Mouse (Mus musculus): ENCODE measurements around the gene Ergic1.

- TF ChIP-seq CTCF (IDR thresholded peaks at IDR 0.05; ENCODE audit: low read depth, low read length), result no peak
- no peak for TF ChIP-seq POLR2AphosphoS5 (IDR thresholded peaks at IDR 0.05; ENCODE audit: insufficient replicate concordance, low read depth, low read length)
- TF ChIP-seq GATA2 (IDR thresholded peaks at IDR 0.05; ENCODE audit: borderline replicate concordance, low read depth, low read length), result no peak
- TF ChIP-seq TAL1 (conservative IDR thresholded peaks at IDR 0.05; ENCODE audit: low read depth, low read length), result no peak
- TF ChIP-seq GATA1 (IDR thresholded peaks at IDR 0.05; ENCODE audit: borderline replicate concordance, low read length), result no peak
Observed at GRCm38 (mm10) chr17:26524801-26525200, 36.5 kb upstream of the Ergic1 start.
